In genomic region chr19:41568791-41569190, GRCm38 (mm10) we compare ENCODE assay signal across 21 mouse cellular contexts. TPM values are rescaled to one million over a fixed set of nuclear protein-coding genes. Genes with fewer than 3 reads are reported as not detected.
DNase-seq lines count a peak whose midpoint lies in the region; ATAC-seq and TF ChIP-seq lines count a peak whose summit lies in the region.
"Had no signal": no experiment of that assay in that cellular context is flagged by ENCODE, and none has a peak within 500 bp of the region (broad histone marks: within the 10 kb centered on the region; RNA-seq: fewer than 3 reads in every experiment).

No protein-coding gene starts in this region.

- TF ChIP-seq RAD21 in MEL (IDR thresholded peaks at IDR 0.05; ENCODE audit: low read depth, low read length), result no peak

- H3K79me2 ChIP-seq in MEL (ENCODE audit: control insufficient read depth, insufficient read depth, low read length, poor library complexity), result no peaks in the 10 kb centered on the region

- DNase-seq in CD4-positive, CD25-positive, alpha-beta regulatory T cell, adult 2 months (ENCODE audit: low read depth, low spot score), result peak; percentile 6
- DNase-seq in A20 (ENCODE audit: low read depth, low spot score) (peak; percentile 55), MEL (ENCODE audit: low read depth, low spot score) (peak; percentile 35)
- peak; percentile 52 for DNase-seq in splenic B cell, adult 2 months (ENCODE audit: low read depth, low spot score)
- DNase-seq in adrenal gland, adult (ENCODE audit: inconsistent age in 2 of 2, low spot score in 1 of 2), result no peak
- DNase-seq in kidney, postnatal 36 days, result no peak
- DNase-seq: adrenal gland, adult 2 months; adrenal gland, postnatal 10 days; adrenal gland, postnatal 25 days; cerebellum, adult 11 months; cerebellum, adult 18-20 months; cerebellum, adult 9-10 months; cerebellum, postnatal 10 days; cerebellum, postnatal 25 days; forebrain, postnatal 0 days had no signal

- no peak overlapping the region for H3K27ac ChIP-seq in MEL (ENCODE audit: control insufficient read depth, low read depth, low read length)
- H3K27ac ChIP-seq: embryonic facial prominence, embryonic 10.5 days; embryonic facial prominence, embryonic 12.5 days; forebrain, embryonic 13.5 days; forebrain, embryonic 15.5 days had no signal

- peaks cover 0 to 4% of the 10 kb centered on the region in 2 experiments; a peak in 2 of 4 replicates for H3K4me1 ChIP-seq in MEL (ENCODE audit: control insufficient read depth in 1 of 2, insufficient read depth in 2 of 2, low read length in 2 of 2)
- H3K4me1 ChIP-seq: forebrain, embryonic 13.5 days; forebrain, embryonic 15.5 days had no signal

- no peak for TF ChIP-seq CTCF in MEL (IDR thresholded peaks at IDR 0.05 in 2 of 3, conservative IDR thresholded peaks at IDR 0.05 in 1 of 3; ENCODE audit: control insufficient read depth in 1 of 3, insufficient read depth in 1 of 3, low read depth in 2 of 3, low read length in 3 of 3, poor library complexity in 1 of 3, severe bottlenecking in 1 of 3)

- TF ChIP-seq EP300 in MEL (IDR thresholded peaks at IDR 0.05; ENCODE audit: low read depth in 1 of 2, low read length in 2 of 2), result 0 out of 4 replicates have a peak, but pooled peaks of 1 of the 2 experiments have one; percentile 17

- no peak for TF ChIP-seq POLR2A in MEL (IDR thresholded peaks at IDR 0.05; ENCODE audit: control insufficient read depth in 1 of 2, insufficient read depth in 1 of 2, low read depth in 1 of 2, low read length in 2 of 2, poor library complexity in 1 of 2)

- H3K9ac ChIP-seq in MEL (ENCODE audit: control insufficient read depth, low read depth, low read length, poor library complexity, severe bottlenecking), result no peak overlapping the region
- H3K9ac ChIP-seq: embryonic facial prominence, embryonic 12.5 days; forebrain, embryonic 13.5 days; forebrain, embryonic 15.5 days; forebrain, postnatal 0 days had no signal

- no peak for ATAC-seq in CD4-positive, CD25-positive, alpha-beta regulatory T cell, adult 4 months
- ATAC-seq: forebrain, embryonic 13.5 days; forebrain, embryonic 15.5 days; forebrain, postnatal 0 days had no signal

- H3K9me3 ChIP-seq in MEL (replicated peaks; ENCODE audit: insufficient read depth, low read length), result no peaks in the 10 kb centered on the region
- H3K9me3 ChIP-seq: embryonic facial prominence, embryonic 10.5 days; embryonic facial prominence, embryonic 12.5 days; forebrain, embryonic 13.5 days; forebrain, embryonic 15.5 days; G1E had no signal

- no peak overlapping the region for H3K4me3 ChIP-seq in MEL (ENCODE audit: control insufficient read depth in 1 of 2, insufficient read depth in 1 of 2, low read depth in 2 of 2, low read length in 2 of 2)
- H3K4me3 ChIP-seq: embryonic facial prominence, embryonic 10.5 days; embryonic facial prominence, embryonic 12.5 days; forebrain, embryonic 13.5 days; forebrain, embryonic 15.5 days had no signal

- peaks cover 7 to 13% of the 10 kb centered on the region in 2 experiments for H3K36me3 ChIP-seq in MEL (ENCODE audit: control insufficient read depth in 1 of 2, insufficient read depth in 2 of 2, low read length in 2 of 2)
- H3K36me3 ChIP-seq in splenic B cell, adult 2 months (ENCODE audit: control insufficient read depth, insufficient read depth, low read length, poor library complexity, severe bottlenecking), result no peaks in the 10 kb centered on the region
- H3K36me3 ChIP-seq: embryonic facial prominence, embryonic 10.5 days; embryonic facial prominence, embryonic 12.5 days; forebrain, embryonic 15.5 days had no signal

- H3K27me3 ChIP-seq in MEL (ENCODE audit: control insufficient read depth in 1 of 2, insufficient read depth in 2 of 2, low read length in 2 of 2), result no peaks in the 10 kb centered on the region
- H3K27me3 ChIP-seq in splenic B cell, adult 2 months (ENCODE audit: control insufficient read depth, insufficient read depth, low read length, poor library complexity, severe bottlenecking), result no peaks in the 10 kb centered on the region
- H3K27me3 ChIP-seq: embryonic facial prominence, embryonic 12.5 days; forebrain, embryonic 13.5 days; forebrain, embryonic 15.5 days had no signal

TF ChIP-seq in MEL, 35 proteins besides CTCF, POLR2A, EP300 and RAD21:
- TF ChIP-seq SIN3A (IDR thresholded peaks at IDR 0.05; ENCODE audit: low read length), result no peak
- TF ChIP-seq CHD1 (IDR thresholded peaks at IDR 0.05; ENCODE audit: low read depth, low read length), result no peak
- 0 out of 2 replicates have a peak, but pooled peaks have one; percentile 23 for TF ChIP-seq GATA1 (IDR thresholded peaks at IDR 0.05; ENCODE audit: low read depth, low read length)
- peak; percentile 48; the same call in 1 of the 2 replicates for TF ChIP-seq POLR2AphosphoS2 (IDR thresholded peaks at IDR 0.05; ENCODE audit: low read length)

RNA-seq across cellular contexts. Expression of gene Gm340, which starts 13.4 kb away (rescaled TPM):
- 1 to 10 TPM; 4.0 to 6.4 TPM for polyA plus RNA-seq in CD4-positive, CD25-positive, alpha-beta regulatory T cell, adult 4 months (2017; shearing (Covaris generic))
- total RNA-seq in MEL (2012; rRNA removed), result 17.4 and 19.3 TPM in 2 replicates
- 10 to 100 TPM; 11.0 to 38.9 TPM for polyA plus RNA-seq in MEL (2012; ENCODE audit: insufficient read depth in 1 of 2, insufficient read length in 2 of 2, low read depth in 1 of 2, low replicate concordance in 2 of 2, missing spikeins in 1 of 2)

Comparison
In these comparisons a context has a peak if more than half of its experiments do, and no peak if none do; other contexts are left out.
1. DNase-seq: peak in CD4-positive, CD25-positive, alpha-beta regulatory T cell, adult 2 months (single experiment), A20 (single experiment), MEL (single experiment) and splenic B cell, adult 2 months (single experiment); none in adrenal gland, adult (0 of 2) and kidney, postnatal 36 days (0 of 2).